Mouse (Mus musculus): ENCODE results near the gene Ebi3.

- TF ChIP-seq CTCF (IDR thresholded peaks at IDR 0.05; ENCODE audit: borderline replicate concordance, control insufficient read depth, extremely low read depth, insufficient read depth, low read length, poor library complexity) (no peak), POLR2A (IDR thresholded peaks at IDR 0.05; ENCODE audit: control insufficient read depth, extremely low read depth, insufficient read depth, low read length, poor library complexity) (no peak)
These were observed 50.6 kb downstream of the Ebi3 start for GRCm38 (mm10) chr17:56003000-56003399.

Measured in thymus, adult 2 months (tissue).